Mouse (Mus musculus): ENCODE measurements around the gene Pparg. TPM values are rescaled to one million over a fixed set of nuclear protein-coding genes. Genes with fewer than 3 reads are reported as not detected.

Pparg gene
- total RNA-seq, 2 experiments from 2014 or later: 11.4 to 12.5 TPM

Other genes starting within 250 kb of the Pparg start
- 1 to 10 TPM; 3.4 to 5.7 TPM for gene Syn2, start 226.0 kb upstream of the Pparg start, total RNA-seq (2021)
- not detected for gene Gm17482, start 133.6 kb upstream of the Pparg start, total RNA-seq (2021)
- 10 to 100 TPM; 28.0 to 54.6 TPM for gene Timp4, start 108.7 kb upstream of the Pparg start, total RNA-seq (2021)
- gene Tsen2, start 183.7 kb downstream of the Pparg start, total RNA-seq (2021): 1 to 10 TPM; 7.9 to 10.0 TPM
- gene Mkrn2os, start 231.6 kb downstream of the Pparg start, total RNA-seq (2021): under 1 TPM; 0.47 to 0.79 TPM
- 10 to 100 TPM; 43.1 to 46.4 TPM for gene Mkrn2, start 241.0 kb downstream of the Pparg start, total RNA-seq (2021)

Measured in heart, postnatal 36 days (tissue).